Mouse (Mus musculus) heart, embryonic 10.5 days (tissue): ENCODE data around the gene Dpep3. TPM values are rescaled to one million over a fixed set of nuclear protein-coding genes. Genes with fewer than 3 reads are reported as not detected.

Experiments used
- DNase-seq: peaks from one replicate; pipeline ENCODE4 v3.0.0-alpha.2; 2017; ENCODE audit warnings: low spot score
- H3K27ac ChIP-seq: fragments of 300-500 bp; sonication (generic); 2 replicates; pipeline ENCODE4 v1.5.1; 2016; ENCODE audit warnings: mild to moderate bottlenecking
- H3K27me3 ChIP-seq: fragments of 300-500 bp; sonication (generic); 2 replicates; pipeline ENCODE4 v1.6.1; 2016; ENCODE audit warnings: mild to moderate bottlenecking; ENCODE audit not compliant: poor library complexity, insufficient read depth, severe bottlenecking
- H3K36me3 ChIP-seq: fragments of 300-500 bp; sonication (generic); 2 replicates; pipeline ENCODE4 v1.6.1; 2016; ENCODE audit warnings: mild to moderate bottlenecking, moderate library complexity
- H3K4me1 ChIP-seq: fragments of 300-500 bp; sonication (generic); 2 replicates; pipeline ENCODE4 v1.6.1; 2016; ENCODE audit warnings: mild to moderate bottlenecking
- H3K4me3 ChIP-seq: fragments of 300-500 bp; sonication (generic); 2 replicates; pipeline ENCODE4 v1.5.1; 2016; ENCODE audit warnings: mild to moderate bottlenecking, moderate library complexity
- H3K9me3 ChIP-seq: fragments of 300-500 bp; sonication (generic); 2 replicates; pipeline ENCODE4 v1.6.1; 2016; ENCODE audit warnings: mild to moderate bottlenecking, moderate library complexity
- WGBS: fragments of 180-500 bp; shearing (Covaris S2); methylation state at CpG from one replicate; pipeline ENCODE4 v1.1.7; 2016; 5-methylcytosine and 5-hydroxymethylcytosine counted together
- polyA plus RNA-seq: library from polyadenylated mRNA; unstranded; fragments of >200 nt; fragmentation: Nextera tagmentation; extraction: Ambion mirVana; gene quantifications from 2 replicates; pipeline ENCODE4 v1.2.1, GENCODE M21; 2016

The Dpep3 gene
- polyA plus RNA-seq, 1 experiment from 2014 or later = not detected

- Histone ChIP-seq H3K27ac (peak overlapping the region; percentile 95), H3K4me3 (peak overlapping the region; percentile 84), H3K27me3 (no peaks in the 10 kb centered on the region), H3K36me3 (no peaks in the 10 kb centered on the region; the same call in 1 of the 2 replicates), H3K9me3 (no peaks in the 10 kb centered on the region), H3K4me1 (peaks cover 57% of the 10 kb centered on the region)
- peak; percentile 88 for DNase-seq
- 5% methylated on average over 19 of the region's 19 CpGs for WGBS
Measured at GRCm38 (mm10) chr8:105966692-105967311, 12.4 kb downstream of the Dpep3 start.

- Histone ChIP-seq H3K36me3 (peaks cover 4% of the 10 kb centered on the region; the same call in 1 of the 2 replicates), H3K9me3 (no peaks in the 10 kb centered on the region), H3K27ac (peak within 1 kb of the TSS; percentile 95), H3K4me3 (peak within 1 kb of the TSS; percentile 84), H3K4me1 (peaks cover 66% of the 10 kb centered on the region), H3K27me3 (no peaks in the 10 kb centered on the region)
- WGBS = under 1% methylated on average over 47 of the region's 47 CpGs
- peak; percentile 93 for DNase-seq
Measured at GRCm38 (mm10) chr8:105965905-105966341, 13.3 kb downstream of the Dpep3 start, which contains the start of gene Slc12a4. Slc12a4 (minus strand) TSS chr8:105966097.

GRCm38 (mm10) chr8:105965266-105965904 lies 13.8 kb downstream of the Dpep3 start:
- Histone ChIP-seq H3K4me1 (peaks cover 67% of the 10 kb centered on the region), H3K9me3 (no peaks in the 10 kb centered on the region), H3K27me3 (no peaks in the 10 kb centered on the region), H3K4me3 (peak overlapping the region; percentile 84), H3K36me3 (peaks cover 9% of the 10 kb centered on the region), H3K27ac (peak overlapping the region; percentile 95)
- DNase-seq = peak; percentile 88
- WGBS = 2% methylated on average over 40 of the region's 40 CpGs

- H3K27ac ChIP-seq = peak overlapping the region; percentile 95
- H3K4me1 ChIP-seq = peaks cover 67% of the 10 kb centered on the region
- no peaks in the 10 kb centered on the region for H3K9me3 ChIP-seq
- 48% methylated on average over 12 of the region's 12 CpGs for WGBS
- peaks cover 16% of the 10 kb centered on the region for H3K36me3 ChIP-seq
- DNase-seq = no peak
- no peaks in the 10 kb centered on the region for H3K27me3 ChIP-seq
- peak overlapping the region; percentile 84 for H3K4me3 ChIP-seq
Measured at GRCm38 (mm10) chr8:105964506-105965265, 14.5 kb downstream of the Dpep3 start.

GRCm38 (mm10) chr8:105961536-105961935 lies 17.7 kb downstream of the Dpep3 start:
- H3K27me3 ChIP-seq = no peaks in the 10 kb centered on the region
- WGBS = 66% methylated on average over 10 of the region's 10 CpGs

GRCm38 (mm10) chr8:105961101-105961500 lies 18.1 kb downstream of the Dpep3 start:
- Histone ChIP-seq H3K9me3 (no peaks in the 10 kb centered on the region), H3K4me1 (peaks cover 67% of the 10 kb centered on the region), H3K4me3 (no peak overlapping the region), H3K27me3 (no peaks in the 10 kb centered on the region), H3K36me3 (peaks cover 50% of the 10 kb centered on the region), H3K27ac (no peak overlapping the region)
- no peak for DNase-seq
- WGBS = 72% methylated on average over 14 of the region's 14 CpGs

More at GRCm38 (mm10) chr8:105961536-105961935, 17.7 kb downstream of the Dpep3 start:
- 0 out of 2 replicates have a peak overlapping the region, but pooled peaks have one; percentile 22 for H3K27ac ChIP-seq
- H3K4me1 ChIP-seq = peaks cover 71% of the 10 kb centered on the region
- no peak overlapping the region for H3K4me3 ChIP-seq
- H3K9me3 ChIP-seq = no peaks in the 10 kb centered on the region
- H3K36me3 ChIP-seq = peaks cover 46% of the 10 kb centered on the region
- no peak for DNase-seq

GRCm38 (mm10) chr8:105959350-105959749 lies 19.9 kb downstream of the Dpep3 start:
- WGBS = 89% methylated on average over 7 of the region's 7 CpGs
- Histone ChIP-seq H3K4me3 (no peak overlapping the region), H3K9me3 (no peaks in the 10 kb centered on the region), H3K36me3 (peaks cover 65% of the 10 kb centered on the region), H3K4me1 (peaks cover 57% of the 10 kb centered on the region), H3K27me3 (no peaks in the 10 kb centered on the region), H3K27ac (no peak overlapping the region)
- no peak for DNase-seq

GRCm38 (mm10) chr8:105957813-105958212 lies 21.4 kb downstream of the Dpep3 start:
- DNase-seq = no peak
- Histone ChIP-seq H3K36me3 (peaks cover 81% of the 10 kb centered on the region), H3K27ac (0 out of 2 replicates have a peak overlapping the region, but pooled peaks have one; percentile 22), H3K27me3 (no peaks in the 10 kb centered on the region), H3K4me3 (no peak overlapping the region), H3K4me1 (peaks cover 41% of the 10 kb centered on the region), H3K9me3 (no peaks in the 10 kb centered on the region)
- WGBS = 50% methylated on average over 2 of the region's 4 CpGs

GRCm38 (mm10) chr8:105956556-105956955 lies 22.7 kb downstream of the Dpep3 start:
- no peak overlapping the region for H3K27ac ChIP-seq
- H3K27me3 ChIP-seq = no peaks in the 10 kb centered on the region
- H3K36me3 ChIP-seq = peaks cover 91% of the 10 kb centered on the region
- no peak overlapping the region for H3K4me3 ChIP-seq
- peaks cover 32% of the 10 kb centered on the region for H3K4me1 ChIP-seq
- H3K9me3 ChIP-seq = no peaks in the 10 kb centered on the region
- 79% methylated on average over 4 of the region's 4 CpGs for WGBS
- no peak for DNase-seq

- Histone ChIP-seq H3K36me3 (peaks cover 95% of the 10 kb centered on the region), H3K27me3 (no peaks in the 10 kb centered on the region), H3K4me1 (peaks cover 24% of the 10 kb centered on the region), H3K4me3 (no peak overlapping the region), H3K27ac (peak overlapping the region; percentile 53; the same call in 1 of the 2 replicates), H3K9me3 (no peaks in the 10 kb centered on the region)
- WGBS = 33% methylated on average over 7 of the region's 7 CpGs
- no peak for DNase-seq
Measured at GRCm38 (mm10) chr8:105951057-105951659, 28.1 kb downstream of the Dpep3 start.

GRCm38 (mm10) chr8:105949350-105949749 lies 29.9 kb downstream of the Dpep3 start:
- Histone ChIP-seq H3K27ac (peak overlapping the region; percentile 37; the same call in 1 of the 2 replicates), H3K27me3 (no peaks in the 10 kb centered on the region), H3K36me3 (peaks cover 97% of the 10 kb centered on the region), H3K4me1 (peaks cover 21% of the 10 kb centered on the region), H3K9me3 (no peaks in the 10 kb centered on the region), H3K4me3 (no peak overlapping the region)
- DNase-seq = no peak
- WGBS = 79% methylated on average over 10 of the region's 10 CpGs

GRCm38 (mm10) chr8:105943321-105943739 lies 35.9 kb downstream of the Dpep3 start, which contains the start of gene Lcat:
Lcat (minus strand) TSS chr8:105943382.
- no peak for DNase-seq
- Histone ChIP-seq H3K27ac (no peak within 1 kb of the TSS), H3K36me3 (peaks cover 85% of the 10 kb centered on the region), H3K27me3 (no peaks in the 10 kb centered on the region), H3K4me1 (peaks cover 9% of the 10 kb centered on the region), H3K4me3 (no peak within 1 kb of the TSS), H3K9me3 (no peaks in the 10 kb centered on the region)
- WGBS = 68% methylated on average over 8 of the region's 8 CpGs
